Mouse (Mus musculus): ENCODE measurements at regions not wholly inside any gene's neighbourhood (a gene's known extent, or its start where the extent isn't known, plus 50 kb on each side); places are given as distances from the start of the nearest gene placed in this dataset.

DNA sequence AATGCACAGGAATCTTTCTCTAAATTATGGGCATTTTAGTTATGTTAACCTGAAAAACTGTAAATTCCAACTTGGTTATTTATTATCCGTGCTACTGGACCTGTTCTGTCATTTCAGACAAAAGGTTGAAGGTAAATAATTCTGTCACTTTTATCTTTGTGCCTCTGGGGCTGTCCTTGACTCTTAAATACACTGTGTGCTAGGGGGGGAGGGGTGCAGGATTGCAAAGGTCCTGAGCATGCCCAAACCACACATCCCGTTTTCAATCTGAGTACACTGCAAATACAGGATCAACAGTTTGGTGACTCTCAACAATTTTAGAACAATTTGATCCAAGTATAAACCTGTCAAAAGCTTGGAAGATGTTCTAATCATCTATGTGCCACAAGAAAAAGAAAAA lies 227.4 kb upstream of the Pabpc6 start:
- Histone ChIP-seq H3K4me2 (ENCODE audit: low read depth) (no peak overlapping the region), H3K4me3 (ENCODE audit: low read depth, low read length) (no peak overlapping the region), H3K9ac (ENCODE audit: low read length) (no peak overlapping the region), H3K9me3 (ENCODE audit: control insufficient read depth, low read length) (no peaks in the 10 kb centered on the region), H3K36me3 (ENCODE audit: control insufficient read depth, insufficient read depth, low read length) (no peaks in the 10 kb centered on the region), H3K27me3 (ENCODE audit: control insufficient read depth, insufficient read depth, low read length) (no peaks in the 10 kb centered on the region), H3K4me1 (ENCODE audit: control insufficient read depth, insufficient read depth, low read length) (peaks cover 16% of the 10 kb centered on the region), H3K27ac (ENCODE audit: low read depth, low read length) (no peak overlapping the region)
- WGBS = 45% methylated on average over 2 of the region's 2 CpGs
- ATAC-seq (ENCODE audit: insufficient read depth, low FRiP score, low TSS enrichment) = no peak
- no peak for DNase-seq (ENCODE audit: low spot score)

DNA sequence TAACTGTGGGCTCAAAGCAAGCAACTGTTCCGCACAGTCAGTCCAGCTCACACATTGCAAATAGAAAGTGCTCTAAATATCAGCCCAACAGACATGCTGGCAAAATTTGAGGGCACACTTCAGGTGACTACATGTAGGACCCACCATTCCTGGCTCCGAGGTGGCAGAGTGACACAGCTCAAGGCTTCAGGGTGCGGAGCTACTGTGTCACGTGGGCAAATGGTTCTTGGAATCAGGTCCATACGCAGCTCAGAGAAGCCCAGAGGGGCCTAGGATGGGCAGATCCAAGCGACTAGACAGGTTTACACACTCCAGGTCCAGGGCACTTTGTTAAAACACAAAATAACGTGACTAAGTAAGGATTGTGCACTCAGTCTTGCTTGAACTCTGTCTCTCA lies 226.2 kb upstream of the Pabpc6 start:
- Histone ChIP-seq H3K36me3 (ENCODE audit: control insufficient read depth, insufficient read depth, low read length) (no peaks in the 10 kb centered on the region), H3K4me1 (ENCODE audit: control insufficient read depth, insufficient read depth, low read length) (peaks cover 16% of the 10 kb centered on the region), H3K9me3 (ENCODE audit: control insufficient read depth, low read length) (no peaks in the 10 kb centered on the region), H3K4me2 (ENCODE audit: low read depth) (no peak overlapping the region), H3K27ac (ENCODE audit: low read depth, low read length) (peak overlapping the region; percentile 24; the same call in 1 of the 2 replicates), H3K9ac (ENCODE audit: low read length) (no peak overlapping the region), H3K4me3 (ENCODE audit: low read depth, low read length) (no peak overlapping the region), H3K27me3 (ENCODE audit: control insufficient read depth, insufficient read depth, low read length) (no peaks in the 10 kb centered on the region)
- DNase-seq (ENCODE audit: low spot score) (no peak), ATAC-seq (ENCODE audit: insufficient read depth, low FRiP score, low TSS enrichment) (no peak)
- WGBS = 77% methylated on average over 7 of the region's 7 CpGs

DNA sequence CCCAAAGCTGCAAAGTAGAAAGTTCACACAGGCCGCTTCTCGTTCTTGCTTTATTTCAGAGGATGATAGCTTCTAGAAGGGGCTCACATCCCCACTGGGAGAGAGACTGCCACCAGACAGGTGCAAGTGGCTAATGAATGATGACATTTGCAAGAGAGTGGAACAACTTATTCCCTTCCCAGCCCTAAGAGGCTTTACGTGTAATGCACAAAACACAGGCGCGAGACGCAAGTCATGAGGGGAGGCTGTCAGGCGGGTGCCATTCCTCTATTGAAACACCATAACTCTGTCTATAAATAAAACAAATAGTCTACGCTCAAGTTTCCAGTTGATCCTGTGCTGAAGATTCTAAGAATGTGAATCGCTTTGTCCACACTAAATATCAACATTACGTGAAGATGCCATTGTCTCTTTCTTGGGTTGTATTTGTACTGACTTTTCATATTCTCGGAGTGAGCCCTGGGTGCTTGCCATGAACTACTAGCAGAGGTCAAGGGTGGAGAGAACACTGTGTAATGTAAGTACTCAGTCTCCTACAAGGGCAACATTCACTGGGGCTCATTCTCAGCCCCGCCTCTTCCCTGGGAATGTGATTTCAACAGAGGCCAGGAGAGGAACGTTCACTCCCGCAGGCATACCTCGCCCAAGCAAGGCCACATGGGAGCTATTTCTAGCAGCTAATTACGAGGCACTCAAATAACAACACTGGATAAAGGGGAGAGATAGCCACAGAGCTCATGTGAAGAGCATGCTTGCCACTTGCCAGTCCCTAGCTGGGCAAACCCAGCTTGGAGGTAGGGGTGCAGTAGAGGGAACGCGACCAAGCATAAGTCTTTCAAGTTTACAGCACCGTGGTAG lies 225.5 kb upstream of the Pabpc6 start:
- peak overlapping the region; percentile 24; the same call in 1 of the 2 replicates for H3K27ac ChIP-seq (ENCODE audit: low read depth, low read length)
- H3K9ac ChIP-seq (ENCODE audit: low read length) = no peak overlapping the region
- 64% methylated on average over 19 of the region's 19 CpGs for WGBS
- no peaks in the 10 kb centered on the region for H3K9me3 ChIP-seq (ENCODE audit: control insufficient read depth, low read length)
- H3K4me2 ChIP-seq (ENCODE audit: low read depth) = no peak overlapping the region
- ATAC-seq (ENCODE audit: insufficient read depth, low FRiP score, low TSS enrichment) (no peak), DNase-seq (ENCODE audit: low spot score) (no peak)
- H3K27me3 ChIP-seq (ENCODE audit: control insufficient read depth, insufficient read depth, low read length) = no peaks in the 10 kb centered on the region
- no peaks in the 10 kb centered on the region for H3K36me3 ChIP-seq (ENCODE audit: control insufficient read depth, insufficient read depth, low read length)
- peaks cover 16% of the 10 kb centered on the region for H3K4me1 ChIP-seq (ENCODE audit: control insufficient read depth, insufficient read depth, low read length)
- no peak overlapping the region for H3K4me3 ChIP-seq (ENCODE audit: low read depth, low read length)

DNA sequence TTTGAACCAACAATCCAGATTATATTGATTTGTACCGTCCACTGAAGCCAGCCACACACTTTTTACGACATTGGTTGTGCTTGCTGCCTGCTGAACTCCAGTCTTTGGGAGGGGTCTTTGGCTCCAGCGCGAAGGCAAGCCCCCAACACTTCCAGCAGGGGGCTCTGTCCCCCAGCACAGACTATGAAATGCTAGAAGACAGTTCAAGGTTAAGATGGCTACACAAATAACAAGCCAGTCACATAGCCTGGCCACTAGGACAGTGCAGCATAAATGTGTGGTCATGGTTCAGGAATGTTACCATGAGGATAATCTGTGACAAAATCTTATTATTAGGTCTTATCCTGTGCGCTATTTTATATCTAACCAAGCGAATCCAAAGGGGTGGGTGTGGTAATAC lies 224.4 kb upstream of the Pabpc6 start:
- H3K4me3 ChIP-seq (ENCODE audit: low read depth, low read length) = no peak overlapping the region
- no peaks in the 10 kb centered on the region for H3K36me3 ChIP-seq (ENCODE audit: control insufficient read depth, insufficient read depth, low read length)
- H3K27ac ChIP-seq (ENCODE audit: low read depth, low read length) = no peak overlapping the region
- H3K4me1 ChIP-seq (ENCODE audit: control insufficient read depth, insufficient read depth, low read length) = peaks cover 16% of the 10 kb centered on the region
- H3K9ac ChIP-seq (ENCODE audit: low read length) = no peak overlapping the region
- H3K27me3 ChIP-seq (ENCODE audit: control insufficient read depth, insufficient read depth, low read length) = no peaks in the 10 kb centered on the region
- DNase-seq (ENCODE audit: low spot score) (peak; percentile 80), ATAC-seq (ENCODE audit: insufficient read depth, low FRiP score, low TSS enrichment) (peak; percentile 23; the same call in 1 of the 2 replicates)
- no peaks in the 10 kb centered on the region for H3K9me3 ChIP-seq (ENCODE audit: control insufficient read depth, low read length)
- whole genome bisulfite sequencing = 45% methylated on average over 6 of the region's 6 CpGs
- no peak overlapping the region for H3K4me2 ChIP-seq (ENCODE audit: low read depth)

DNA sequence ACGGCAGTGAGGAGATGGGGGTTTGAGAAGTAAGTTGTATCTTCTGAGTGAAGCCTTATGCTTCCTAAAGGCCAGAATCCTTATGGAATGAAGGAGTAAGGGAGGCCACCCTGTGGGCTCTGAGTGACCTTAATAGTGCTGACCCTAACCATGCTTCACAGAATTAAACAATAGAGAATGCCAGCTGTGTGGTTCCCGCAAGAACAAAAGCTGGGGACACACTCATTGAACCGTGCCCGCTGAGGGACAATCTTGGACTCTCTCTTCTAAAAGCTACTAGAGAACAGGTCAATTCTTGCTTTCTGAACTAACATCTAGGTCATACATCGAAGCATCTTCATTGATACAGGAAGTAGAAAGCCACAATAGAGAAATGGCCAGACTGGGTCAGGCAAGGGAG lies 223.3 kb upstream of the Pabpc6 start:
- no peak overlapping the region for H3K27ac ChIP-seq (ENCODE audit: low read depth, low read length)
- no peaks in the 10 kb centered on the region for H3K9me3 ChIP-seq (ENCODE audit: control insufficient read depth, low read length)
- no peaks in the 10 kb centered on the region for H3K36me3 ChIP-seq (ENCODE audit: control insufficient read depth, insufficient read depth, low read length)
- H3K4me1 ChIP-seq (ENCODE audit: control insufficient read depth, insufficient read depth, low read length) = peaks cover 27% of the 10 kb centered on the region
- no peak overlapping the region for H3K4me3 ChIP-seq (ENCODE audit: low read depth, low read length)
- H3K9ac ChIP-seq (ENCODE audit: low read length) = 0 out of 2 replicates have a peak overlapping the region, but pooled peaks have one; percentile 5
- H3K27me3 ChIP-seq (ENCODE audit: control insufficient read depth, insufficient read depth, low read length) = no peaks in the 10 kb centered on the region
- 38% methylated on average over 5 of the region's 5 CpGs for WGBS
- H3K4me2 ChIP-seq (ENCODE audit: low read depth) = no peak overlapping the region
- ATAC-seq (ENCODE audit: insufficient read depth, low FRiP score, low TSS enrichment) (no peak), DNase-seq (ENCODE audit: low spot score) (no peak)

DNA sequence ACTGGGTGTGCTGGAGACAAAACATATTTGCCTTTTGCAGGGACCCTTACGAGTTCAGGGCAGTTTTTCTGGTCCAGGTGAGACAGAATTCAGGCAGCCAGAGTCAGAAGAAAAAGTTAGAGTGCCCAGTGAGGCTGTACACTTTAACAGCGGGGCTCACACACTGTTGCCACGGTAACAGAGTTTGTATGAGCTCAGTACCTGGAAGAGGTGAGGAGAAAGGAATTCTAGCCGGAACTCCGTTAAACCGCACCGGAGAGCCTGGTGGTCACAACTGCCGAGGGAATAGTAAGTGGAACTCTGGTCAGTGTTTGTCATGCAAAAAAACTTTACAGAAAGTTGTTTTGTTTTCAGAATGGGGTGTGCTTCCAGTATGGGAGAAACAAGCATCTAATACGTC lies 222.6 kb upstream of the Pabpc6 start:
- Histone ChIP-seq H3K4me3 (ENCODE audit: low read depth, low read length) (no peak overlapping the region), H3K27me3 (ENCODE audit: control insufficient read depth, insufficient read depth, low read length) (no peaks in the 10 kb centered on the region), H3K4me1 (ENCODE audit: control insufficient read depth, insufficient read depth, low read length) (peaks cover 27% of the 10 kb centered on the region), H3K36me3 (ENCODE audit: control insufficient read depth, insufficient read depth, low read length) (no peaks in the 10 kb centered on the region), H3K9me3 (ENCODE audit: control insufficient read depth, low read length) (no peaks in the 10 kb centered on the region), H3K9ac (ENCODE audit: low read length) (no peak overlapping the region), H3K27ac (ENCODE audit: low read depth, low read length) (no peak overlapping the region), H3K4me2 (ENCODE audit: low read depth) (no peak overlapping the region)
- 81% methylated on average over 9 of the region's 9 CpGs for WGBS
- DNase-seq (ENCODE audit: low spot score) (no peak), ATAC-seq (ENCODE audit: insufficient read depth, low FRiP score, low TSS enrichment) (no peak)

DNA sequence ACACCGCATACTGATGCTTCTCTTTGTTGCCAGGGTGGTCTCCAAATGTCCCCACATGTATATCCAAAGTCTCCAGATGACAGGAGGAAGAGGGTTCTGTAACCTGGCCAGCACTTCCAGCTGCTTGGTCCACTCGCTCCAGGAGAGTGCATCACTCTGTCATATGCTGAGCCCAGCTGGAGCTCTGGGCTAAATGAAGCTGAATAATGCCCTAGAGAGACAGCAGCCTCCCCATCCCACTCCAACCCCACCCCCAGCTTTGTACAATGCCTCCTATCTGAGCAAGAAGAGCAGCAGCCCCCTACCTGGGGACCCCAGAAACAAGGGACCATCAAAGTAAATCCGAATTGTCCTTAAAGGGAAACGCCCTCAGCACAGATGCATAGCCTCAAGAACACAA lies 219.0 kb upstream of the Pabpc6 start:
- H3K27me3 ChIP-seq (ENCODE audit: control insufficient read depth, insufficient read depth, low read length) = no peaks in the 10 kb centered on the region
- H3K27ac ChIP-seq (ENCODE audit: low read depth, low read length) = no peak overlapping the region
- DNase-seq (ENCODE audit: low spot score) (no peak), ATAC-seq (ENCODE audit: insufficient read depth, low FRiP score, low TSS enrichment) (no peak)
- H3K9ac ChIP-seq (ENCODE audit: low read length) = peak overlapping the region; percentile 9; the same call in 1 of the 2 replicates
- no peak overlapping the region for H3K4me2 ChIP-seq (ENCODE audit: low read depth)
- no peaks in the 10 kb centered on the region for H3K36me3 ChIP-seq (ENCODE audit: control insufficient read depth, insufficient read depth, low read length)
- no peak overlapping the region for H3K4me3 ChIP-seq (ENCODE audit: low read depth, low read length)
- H3K9me3 ChIP-seq (ENCODE audit: control insufficient read depth, low read length) = no peaks in the 10 kb centered on the region
- H3K4me1 ChIP-seq (ENCODE audit: control insufficient read depth, insufficient read depth, low read length) = peaks cover 22% of the 10 kb centered on the region
- WGBS = 77% methylated on average over 4 of the region's 4 CpGs

DNA sequence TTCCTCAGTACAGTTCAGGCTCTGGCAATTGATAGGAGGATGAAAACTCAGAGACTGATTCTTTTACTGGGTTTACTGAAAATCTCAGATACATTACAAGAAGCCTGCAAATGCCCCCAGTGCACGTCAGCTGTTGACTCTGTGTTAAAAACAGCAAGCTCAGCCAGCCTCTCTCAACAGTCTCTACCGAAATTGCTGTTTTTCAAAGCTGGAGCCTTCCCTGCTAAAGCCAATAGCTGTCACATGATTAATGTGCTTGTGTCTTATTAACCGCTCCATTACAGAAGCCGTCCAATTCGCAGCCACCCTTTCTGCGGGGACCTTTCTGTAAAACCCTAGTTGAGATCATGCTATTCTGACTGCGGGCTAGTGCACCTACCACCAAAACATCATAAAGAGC lies 215.6 kb upstream of the Pabpc6 start:
- DNase-seq (ENCODE audit: low spot score) = peak; percentile 39
- peaks cover 18% of the 10 kb centered on the region for H3K4me1 ChIP-seq (ENCODE audit: control insufficient read depth, insufficient read depth, low read length)
- H3K9me3 ChIP-seq (ENCODE audit: control insufficient read depth, low read length) = no peaks in the 10 kb centered on the region
- no peak for ATAC-seq (ENCODE audit: insufficient read depth, low FRiP score, low TSS enrichment)
- no peak overlapping the region for H3K4me3 ChIP-seq (ENCODE audit: low read depth, low read length)
- 35% methylated on average over 7 of the region's 7 CpGs for WGBS
- no peak overlapping the region; the same call in 1 of the 2 replicates for H3K9ac ChIP-seq (ENCODE audit: low read length)
- H3K27ac ChIP-seq (ENCODE audit: low read depth, low read length) = no peak overlapping the region
- no peaks in the 10 kb centered on the region for H3K27me3 ChIP-seq (ENCODE audit: control insufficient read depth, insufficient read depth, low read length)
- H3K4me2 ChIP-seq (ENCODE audit: low read depth) = no peak overlapping the region
- no peaks in the 10 kb centered on the region for H3K36me3 ChIP-seq (ENCODE audit: control insufficient read depth, insufficient read depth, low read length)

DNA sequence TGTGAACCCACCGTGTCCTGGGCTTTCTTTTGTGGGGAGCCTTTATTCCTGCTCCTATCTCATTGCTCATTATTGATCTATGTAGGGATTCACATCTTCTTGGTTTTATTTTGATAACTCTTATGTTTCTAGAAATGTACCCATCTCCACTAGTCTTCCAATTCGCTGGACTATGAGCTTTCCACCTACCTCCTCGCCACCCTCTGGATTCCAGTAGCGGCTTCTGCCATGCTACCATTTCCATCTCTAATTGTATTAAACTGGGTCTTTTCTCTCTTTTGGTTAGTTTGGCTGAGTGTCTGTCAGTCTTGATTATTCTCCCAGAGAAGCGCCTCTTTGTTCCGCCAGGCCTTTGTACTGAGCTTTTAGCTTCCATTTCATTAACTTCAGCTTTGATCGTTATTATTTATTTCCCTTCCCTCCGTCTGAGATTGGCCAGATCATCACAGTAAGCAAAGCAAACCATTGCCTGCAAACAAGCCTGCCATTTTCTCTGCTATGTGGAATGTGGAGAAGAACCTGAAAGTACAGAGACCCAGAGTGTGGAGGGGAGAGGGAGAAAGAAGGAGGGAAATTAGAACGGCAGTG lies 213.2 kb upstream of the Pabpc6 start:
- H3K27ac ChIP-seq (ENCODE audit: low read depth, low read length) = no peak overlapping the region
- ATAC-seq (ENCODE audit: insufficient read depth, low FRiP score, low TSS enrichment) (no peak), DNase-seq (ENCODE audit: low spot score) (no peak)
- no peaks in the 10 kb centered on the region for H3K27me3 ChIP-seq (ENCODE audit: control insufficient read depth, insufficient read depth, low read length)
- no peak overlapping the region for H3K4me2 ChIP-seq (ENCODE audit: low read depth)
- H3K36me3 ChIP-seq (ENCODE audit: control insufficient read depth, insufficient read depth, low read length) = no peaks in the 10 kb centered on the region
- WGBS = 48% methylated on average over 9 of the region's 9 CpGs
- no peaks in the 10 kb centered on the region for H3K9me3 ChIP-seq (ENCODE audit: control insufficient read depth, low read length)
- peaks cover 7% of the 10 kb centered on the region; the same call in 1 of the 2 replicates for H3K4me1 ChIP-seq (ENCODE audit: control insufficient read depth, insufficient read depth, low read length)
- no peak overlapping the region for H3K9ac ChIP-seq (ENCODE audit: low read length)
- no peak overlapping the region for H3K4me3 ChIP-seq (ENCODE audit: low read depth, low read length)

Measured in neural tube, embryonic 11.5 days (tissue).